Mouse (Mus musculus) skeletal muscle tissue, adult 2 months (tissue): ENCODE results near the gene Rpap3.
"Not testable (repeated sequence)": the region's sequence is repeated elsewhere in the genome, so short reads cannot be mapped to it uniquely, and the experiment has no call there.

Source experiments
- DNase-seq: peaks from one replicate; pipeline ENCODE4 v3.0.0-alpha.2; 2012; ENCODE audit warnings: low read depth, low spot score

The Rpap3 gene

DNA sequence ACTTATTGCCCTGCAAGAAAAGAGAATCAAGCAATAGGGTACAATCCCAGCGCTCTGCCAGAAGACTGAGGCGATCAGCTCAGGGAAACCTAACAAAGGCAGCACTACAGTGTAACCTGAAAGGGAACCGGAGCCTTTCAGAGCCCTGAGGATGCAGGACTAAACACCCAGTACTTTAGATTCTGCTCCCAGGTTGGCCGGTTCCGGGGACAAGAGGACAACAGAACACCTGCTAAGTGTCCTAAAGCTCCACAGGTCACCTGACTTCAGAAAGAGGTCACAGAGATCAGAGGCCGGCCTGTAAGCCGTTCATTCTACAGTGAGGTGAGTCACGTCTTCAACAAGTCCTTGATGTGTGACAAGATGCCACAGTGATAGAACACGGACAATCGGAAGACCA is 9.0 kb downstream of the Rpap3 start:
- DNase-seq, result no peak

DNA sequence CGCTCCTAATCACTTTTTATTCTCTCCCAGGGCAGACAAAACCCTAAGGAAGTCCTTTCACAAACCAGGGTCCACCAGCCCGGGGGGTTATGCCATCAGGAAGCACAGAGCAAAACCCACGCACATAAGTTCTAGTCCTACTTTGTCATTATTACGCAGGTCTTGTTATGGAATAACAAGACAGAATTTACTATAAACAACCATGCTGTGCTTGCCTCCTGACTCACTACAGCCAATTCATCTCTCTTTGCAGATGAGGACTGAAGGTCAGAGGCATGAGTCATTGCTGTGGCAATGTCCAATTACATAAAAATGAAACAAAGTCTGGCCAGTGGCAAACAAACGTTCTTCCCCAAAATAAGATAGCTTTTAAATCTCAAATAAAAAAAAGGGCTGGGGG is 12.2 kb downstream of the Rpap3 start:
- DNase-seq, result no peak

DNA sequence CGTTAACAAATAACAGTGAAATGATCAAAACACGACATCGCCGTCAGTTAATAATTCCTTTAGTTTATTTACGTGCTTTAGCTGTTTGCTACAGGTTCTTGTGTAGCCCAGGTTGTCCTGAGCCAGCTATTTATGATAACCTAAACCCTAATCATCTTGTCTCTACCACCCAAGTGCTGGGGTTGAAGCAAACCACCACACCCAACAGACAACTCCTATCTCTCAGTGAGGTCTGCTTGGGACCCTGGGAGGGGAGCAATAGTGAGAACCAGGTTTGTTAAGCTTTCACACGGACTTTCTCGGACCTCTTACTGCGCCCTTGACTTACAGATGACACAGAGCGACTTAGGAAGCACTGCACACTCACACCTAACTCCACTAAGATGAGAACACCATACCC is 21.5 kb downstream of the Rpap3 start:
- DNase-seq, result no peak

DNA sequence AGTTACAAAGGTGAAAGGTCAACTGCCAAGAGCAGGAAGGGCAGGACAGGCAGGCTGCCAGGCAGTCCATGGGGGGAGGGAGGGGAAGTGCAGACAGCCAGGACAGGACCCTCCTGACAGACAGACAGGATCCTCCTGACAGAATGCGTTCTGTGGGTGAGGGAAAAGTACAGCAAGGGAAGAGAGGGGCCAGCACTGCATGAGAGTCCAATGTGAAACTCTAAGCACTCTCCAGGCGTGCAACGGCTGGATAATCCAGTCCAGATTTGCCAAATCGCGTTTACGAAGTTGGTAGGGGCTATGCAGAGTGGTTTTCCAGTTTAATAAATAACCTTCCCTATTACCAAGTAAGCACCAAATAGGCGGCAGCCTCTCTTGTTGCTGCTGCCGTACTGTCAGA is 23.6 kb downstream of the Rpap3 start:
- DNase-seq, result no peak

DNA sequence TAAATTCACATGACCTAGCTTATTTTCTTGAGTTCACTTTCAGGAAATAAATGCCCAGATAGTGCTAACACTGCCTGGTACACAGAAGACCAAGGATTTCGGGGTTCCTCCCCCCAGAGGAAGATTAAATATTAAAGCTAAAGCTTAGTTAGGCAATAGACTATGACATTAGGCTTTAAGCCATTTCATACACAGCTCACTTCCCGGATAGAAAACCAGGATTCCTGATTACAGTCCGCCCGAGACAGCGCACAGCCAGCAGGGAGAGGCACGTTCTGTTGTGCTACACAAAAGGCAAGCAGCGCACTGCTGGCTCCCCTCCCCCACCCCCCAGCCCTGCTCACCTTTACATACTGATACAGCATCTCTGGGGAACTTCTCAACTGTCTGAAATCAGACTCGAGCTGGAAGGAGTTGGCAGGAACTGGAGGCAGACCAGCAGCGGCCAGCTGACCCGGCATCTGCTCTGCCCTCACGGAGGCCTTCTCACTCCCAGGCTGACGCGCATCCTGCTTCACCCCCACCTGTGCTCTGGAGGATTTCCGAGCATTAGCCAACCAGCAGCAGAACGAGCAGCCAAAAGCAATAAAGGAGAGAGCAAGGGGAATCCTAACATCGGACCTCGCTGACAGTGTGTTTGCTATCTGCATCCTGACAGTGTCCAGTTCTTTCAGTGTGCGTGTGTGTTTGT is 25.5 kb downstream of the Rpap3 start:
- DNase-seq, result peak; percentile 76

DNA sequence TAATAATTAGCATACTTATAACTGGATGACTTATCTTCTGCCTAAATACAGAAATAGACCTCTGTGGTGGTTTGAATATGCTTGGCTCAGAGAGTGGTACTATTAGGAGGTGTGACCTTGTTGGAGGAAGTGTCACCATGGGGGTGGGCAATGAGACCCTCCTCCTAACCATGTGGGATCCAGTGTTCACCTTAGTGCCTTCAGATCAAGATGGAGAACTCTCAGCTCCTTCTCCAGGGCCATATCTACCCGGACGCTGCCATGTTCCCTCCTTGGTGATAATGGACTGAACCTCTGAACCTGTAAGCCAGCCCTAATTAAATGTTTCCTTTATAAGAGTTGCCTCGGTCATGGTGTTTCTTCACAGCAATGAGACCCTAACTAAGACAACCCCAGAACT is 28.3 kb downstream of the Rpap3 start:
- DNase-seq, result no peak

DNA sequence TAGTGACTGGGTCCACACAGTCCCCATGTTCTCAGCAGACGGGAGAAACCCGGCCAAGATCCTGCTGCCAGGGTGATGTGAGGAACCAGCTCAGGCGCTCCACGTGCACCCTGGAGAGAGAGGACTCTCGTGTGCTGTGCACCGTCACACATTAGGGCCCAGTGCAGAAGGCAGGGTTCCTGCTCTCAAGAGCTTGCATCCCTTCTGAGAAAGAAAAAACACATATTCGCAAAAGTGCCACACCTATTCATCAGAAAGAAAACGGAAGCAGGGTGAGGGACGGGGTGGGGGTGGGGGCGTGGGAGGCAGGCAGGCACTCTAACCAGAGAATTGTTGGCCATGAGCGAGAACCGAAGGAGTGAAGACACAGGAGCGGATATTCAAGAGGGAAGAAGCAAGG is 29.7 kb downstream of the Rpap3 start:
- no peak for DNase-seq

DNA sequence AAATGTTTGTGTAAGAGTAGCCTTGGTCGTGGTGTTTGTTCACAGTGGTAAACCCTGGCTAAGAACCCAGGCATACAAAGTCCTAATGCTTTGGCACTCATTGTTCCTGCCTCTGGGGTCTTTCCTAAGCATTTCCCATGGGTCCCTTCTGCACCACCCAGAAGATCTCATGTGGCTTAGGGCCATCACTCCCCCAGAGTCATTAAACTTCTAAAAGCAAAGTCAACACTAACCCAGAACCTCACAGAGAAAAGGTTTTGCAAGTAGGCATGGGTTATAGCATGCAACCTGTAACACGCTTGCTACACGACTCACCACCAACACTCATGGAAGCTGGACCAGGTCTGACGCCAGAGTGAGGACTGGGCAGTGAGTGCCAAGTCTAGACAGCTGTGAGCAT is 31.2 kb downstream of the Rpap3 start:
- no peak for DNase-seq

DNA sequence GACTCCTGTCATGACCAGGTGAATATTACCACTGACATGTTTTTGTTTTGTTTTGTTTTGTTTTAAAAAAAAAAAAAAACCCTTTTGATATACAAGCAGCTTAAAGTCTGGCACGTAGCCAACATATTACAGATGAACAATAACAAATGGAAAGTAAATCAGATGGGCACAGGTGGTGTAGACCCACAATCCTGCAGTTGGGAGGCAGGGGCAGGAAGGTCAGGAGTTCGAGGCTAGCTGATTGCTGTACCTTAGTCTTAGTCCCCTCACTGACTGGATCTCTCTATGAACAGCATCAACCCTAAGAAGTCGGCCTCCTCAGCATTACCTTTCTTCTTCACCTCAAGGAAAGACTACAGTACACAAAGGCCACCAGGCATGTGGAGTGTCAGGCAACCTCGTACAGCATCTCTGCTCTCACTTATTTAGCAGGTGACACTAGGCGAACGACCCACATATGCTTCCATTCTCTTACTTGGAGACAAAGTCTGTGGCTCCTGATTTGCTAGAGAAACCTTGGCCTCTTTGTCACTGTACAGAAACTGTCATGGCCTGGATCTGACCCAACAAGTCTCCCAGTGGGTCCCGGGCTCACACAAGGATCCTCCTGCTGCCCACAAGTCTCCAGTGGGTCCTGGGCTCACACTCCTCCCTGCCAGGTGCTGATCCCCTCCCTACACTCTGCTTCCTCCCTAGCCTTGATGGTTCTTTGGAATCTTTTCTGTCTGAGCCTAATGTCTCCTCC is 32.2 kb downstream of the Rpap3 start:
- no peak for DNase-seq

DNA sequence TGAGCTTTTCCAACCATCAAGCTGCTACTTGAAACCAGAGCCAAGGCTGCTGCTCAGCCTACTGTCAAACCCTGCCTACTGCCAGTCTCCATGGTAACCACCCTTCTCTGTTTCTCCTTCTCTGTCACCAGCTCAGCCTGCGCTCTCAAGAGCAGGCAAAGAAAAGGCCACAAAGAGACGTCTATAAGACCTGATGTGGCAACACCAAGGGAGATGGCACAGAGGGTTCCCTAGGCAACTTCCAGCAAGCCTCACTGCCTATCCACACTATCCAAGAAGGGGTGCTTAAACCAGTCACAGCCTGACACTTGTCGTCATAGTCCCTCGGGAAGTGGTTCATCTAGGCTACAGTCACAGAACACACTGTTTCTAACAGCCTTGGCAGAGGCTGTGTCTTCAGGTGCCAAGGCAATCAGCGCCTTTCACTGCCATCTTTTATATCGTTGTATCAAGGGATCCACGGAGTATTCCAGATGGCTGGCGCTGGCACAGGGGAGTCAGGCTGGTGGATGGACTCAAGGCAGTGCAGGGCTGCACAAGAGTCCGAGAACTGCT is 33.3 kb downstream of the Rpap3 start:
- DNase-seq, result no peak

DNA sequence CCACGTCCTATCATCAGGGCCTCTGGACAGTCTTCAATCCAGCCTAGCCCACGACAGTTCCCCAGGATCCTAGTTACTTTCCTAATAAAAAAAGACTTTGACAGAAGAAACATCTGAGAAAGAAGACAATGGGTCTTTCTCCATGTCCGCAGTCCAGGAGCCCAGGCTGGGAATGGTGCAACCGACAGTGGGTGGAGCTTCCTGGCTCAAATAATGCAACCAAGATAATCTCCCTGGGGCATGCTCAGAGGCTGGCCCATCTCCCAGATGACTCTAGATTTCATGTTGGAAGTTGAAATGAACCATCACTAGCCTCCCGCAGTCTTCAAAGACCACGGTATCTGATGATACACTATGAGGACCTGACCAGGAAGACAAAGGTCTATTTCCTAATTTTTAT is 35.1 kb downstream of the Rpap3 start:
- DNase-seq, result no peak

DNA sequence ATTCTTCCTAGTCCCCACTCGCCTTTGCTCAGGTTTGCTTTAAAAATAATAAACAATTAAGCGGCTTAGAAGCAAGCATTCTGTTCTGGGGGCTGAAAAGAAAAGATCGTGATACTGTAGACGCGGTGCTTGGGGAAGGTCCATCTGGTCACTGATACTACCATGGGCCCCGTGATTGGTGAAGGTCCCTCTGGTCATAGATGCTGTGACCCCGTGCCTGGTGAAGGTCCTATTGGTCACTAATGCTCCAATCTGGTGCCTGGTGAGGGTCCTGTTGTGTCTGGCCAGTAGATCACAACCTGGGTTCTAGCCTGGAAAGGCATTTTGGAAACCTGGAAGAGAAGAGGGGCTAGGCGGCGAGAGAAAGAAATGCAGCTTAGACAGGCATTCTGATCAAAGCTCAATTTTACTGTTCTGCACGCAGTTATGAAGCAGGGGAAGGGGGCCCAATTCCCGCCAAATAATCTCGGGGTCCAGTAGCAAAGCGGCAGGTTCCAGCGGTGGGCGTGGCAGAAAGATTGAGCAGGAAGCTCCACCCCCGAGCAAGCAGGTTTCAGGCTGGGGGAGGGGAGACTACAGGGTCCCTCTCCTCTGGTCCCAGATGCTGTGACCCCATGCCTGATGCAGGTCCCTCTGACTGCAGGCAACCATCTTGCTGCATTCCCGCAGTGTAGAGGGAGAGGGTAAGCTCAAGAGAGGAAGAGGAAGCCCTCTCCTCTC is 37.3 kb downstream of the Rpap3 start:
- not testable (repeated sequence) for DNase-seq

DNA sequence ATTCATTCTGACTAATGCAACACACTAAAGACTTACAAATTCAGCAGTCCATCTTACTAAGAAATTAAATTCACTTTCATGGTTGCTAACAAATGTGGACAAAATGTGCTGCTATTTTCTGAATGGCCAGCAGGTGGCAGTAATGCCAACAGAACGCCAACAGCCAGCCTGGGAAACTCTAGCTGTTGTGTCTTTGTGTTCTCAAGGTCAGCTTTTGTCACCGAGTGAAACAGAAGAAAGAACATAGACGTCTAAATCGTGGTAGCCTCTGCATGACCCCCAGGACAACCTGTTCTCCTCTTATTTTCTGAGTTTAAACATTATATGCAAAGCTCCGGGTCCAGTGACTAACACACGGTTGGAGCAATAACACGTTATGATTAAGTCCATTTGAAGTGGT is 38.2 kb downstream of the Rpap3 start:
- peak; percentile 46 for DNase-seq

DNA sequence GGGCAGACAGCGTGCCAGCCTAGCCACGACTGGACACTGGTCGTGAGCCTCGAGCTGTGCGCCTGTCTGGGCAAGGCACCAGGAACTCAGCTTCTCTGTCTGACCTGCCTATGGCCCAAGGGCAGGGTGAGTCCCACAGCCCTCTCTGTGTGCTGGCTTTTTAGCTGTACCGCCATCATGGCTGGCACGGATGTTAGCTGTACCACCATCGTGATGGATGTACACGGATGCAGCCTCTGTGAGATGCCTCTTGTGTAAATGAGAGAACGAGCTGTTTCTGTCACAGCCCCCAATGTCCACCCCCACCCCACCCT is 39.2 kb downstream of the Rpap3 start:
- DNase-seq, result no peak

DNA sequence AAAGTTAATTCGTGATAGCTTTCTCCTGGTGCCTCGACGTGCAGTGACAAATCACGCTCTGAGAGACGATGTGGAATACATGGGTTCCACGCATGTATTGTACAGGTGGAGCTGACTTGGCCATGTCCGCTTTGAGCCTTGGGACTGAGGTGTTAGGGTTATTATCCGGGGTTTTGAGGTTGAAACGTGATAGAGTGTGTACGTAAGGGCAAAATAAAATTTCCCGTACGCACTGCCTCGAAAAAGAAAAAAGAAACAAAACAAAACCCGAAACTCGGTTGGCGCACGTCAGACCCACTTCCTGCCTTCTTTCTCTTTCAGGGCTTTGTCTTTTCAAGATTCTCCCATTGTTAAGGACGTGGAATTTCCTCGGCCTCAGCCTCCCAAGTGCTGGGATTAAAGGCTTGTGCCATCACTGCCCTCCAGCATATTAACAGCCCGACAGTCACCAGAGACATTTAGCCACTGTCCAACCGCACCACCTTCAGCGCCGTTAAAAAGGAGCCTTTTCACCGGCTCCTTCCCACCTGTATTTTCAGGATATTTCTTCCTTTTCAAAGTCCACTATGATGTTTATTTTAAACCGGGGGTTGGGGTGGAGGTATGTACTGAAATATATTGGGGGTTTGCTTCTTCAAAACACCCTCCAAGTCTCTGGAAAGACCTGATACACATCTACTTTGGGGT is 39.7 kb downstream of the Rpap3 start:
- no peak for DNase-seq

DNA sequence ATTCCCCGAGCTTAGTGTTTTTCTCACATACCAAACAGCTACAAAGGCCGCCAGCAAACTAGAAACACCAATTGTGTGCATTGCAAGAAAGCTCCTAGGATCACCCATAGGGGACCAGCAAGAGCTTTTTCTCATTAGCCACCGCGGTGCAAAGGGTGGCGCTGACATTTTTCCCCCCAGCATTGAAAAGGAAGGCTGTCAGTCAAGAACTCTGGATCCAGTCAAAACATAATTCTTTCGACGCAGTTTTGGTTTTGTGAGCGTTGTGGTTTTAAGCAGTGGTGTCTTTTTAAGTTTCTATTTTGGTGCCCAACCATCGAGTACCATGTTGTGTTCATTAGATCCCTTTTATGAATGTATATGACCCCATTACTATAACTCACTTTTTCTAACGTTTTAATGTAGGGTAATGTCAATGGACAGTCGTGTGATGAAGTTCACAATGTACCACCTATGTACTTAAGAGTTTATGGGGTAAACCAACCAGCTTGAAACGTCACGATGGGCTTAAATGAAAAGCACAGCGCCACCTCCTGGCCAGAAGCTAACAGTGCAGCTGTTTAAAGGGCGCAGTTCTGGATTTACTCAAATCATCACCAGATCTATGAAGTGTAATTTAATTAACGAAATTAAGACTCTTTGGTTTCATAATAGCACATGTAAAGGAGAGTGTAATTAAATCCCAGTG is 40.5 kb downstream of the Rpap3 start:
- DNase-seq, result no peak

DNA sequence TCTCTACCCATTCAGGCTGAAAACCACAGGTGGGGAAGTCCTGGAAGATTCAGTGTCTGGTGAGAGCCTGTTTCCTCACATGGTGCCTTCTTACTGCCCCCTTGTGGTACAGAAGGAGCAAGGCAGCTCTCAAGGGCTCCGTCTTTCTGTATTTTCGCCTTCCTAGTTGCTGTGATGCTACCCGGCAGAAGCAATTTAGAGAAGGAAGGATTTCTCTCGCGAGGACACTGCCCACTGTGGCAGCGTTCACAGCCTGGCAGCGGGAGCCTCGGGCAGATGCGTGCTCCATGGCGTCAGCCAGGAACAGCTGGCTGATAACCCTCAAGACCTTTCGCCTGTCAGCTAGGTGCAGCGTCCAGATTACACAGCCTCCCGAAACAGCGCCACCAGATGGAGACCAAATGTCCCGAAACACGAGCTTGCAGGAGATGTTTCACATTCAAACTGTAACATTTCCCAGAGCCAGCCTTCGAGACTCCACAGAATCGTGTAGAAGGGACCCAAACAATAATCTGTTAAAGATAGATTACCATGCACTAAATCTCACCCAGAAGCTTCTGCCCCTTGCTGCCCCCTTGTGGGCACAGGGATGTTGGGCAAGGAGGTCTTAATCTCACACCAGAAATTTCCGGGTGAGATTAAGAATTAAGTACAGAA is 41.7 kb downstream of the Rpap3 start:
- DNase-seq, result peak; percentile 64

DNA sequence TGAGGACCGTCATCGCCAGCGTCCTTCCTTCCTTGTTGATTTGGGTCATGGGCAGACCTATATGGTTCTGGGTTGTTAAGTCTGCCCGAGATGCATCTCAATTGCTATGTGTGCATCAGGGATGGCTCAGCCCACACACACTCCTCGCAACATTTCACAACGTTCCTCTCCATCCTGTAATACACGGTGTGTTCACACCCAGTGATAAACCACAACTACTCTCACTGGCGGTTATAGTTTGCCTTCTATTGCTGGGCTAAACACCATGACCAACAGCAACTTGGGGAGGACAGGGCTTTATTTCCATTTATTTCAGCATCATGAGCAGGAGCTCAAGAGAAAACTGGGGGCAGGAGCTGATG is 46.9 kb downstream of the Rpap3 start:
- DNase-seq, result no peak

DNA sequence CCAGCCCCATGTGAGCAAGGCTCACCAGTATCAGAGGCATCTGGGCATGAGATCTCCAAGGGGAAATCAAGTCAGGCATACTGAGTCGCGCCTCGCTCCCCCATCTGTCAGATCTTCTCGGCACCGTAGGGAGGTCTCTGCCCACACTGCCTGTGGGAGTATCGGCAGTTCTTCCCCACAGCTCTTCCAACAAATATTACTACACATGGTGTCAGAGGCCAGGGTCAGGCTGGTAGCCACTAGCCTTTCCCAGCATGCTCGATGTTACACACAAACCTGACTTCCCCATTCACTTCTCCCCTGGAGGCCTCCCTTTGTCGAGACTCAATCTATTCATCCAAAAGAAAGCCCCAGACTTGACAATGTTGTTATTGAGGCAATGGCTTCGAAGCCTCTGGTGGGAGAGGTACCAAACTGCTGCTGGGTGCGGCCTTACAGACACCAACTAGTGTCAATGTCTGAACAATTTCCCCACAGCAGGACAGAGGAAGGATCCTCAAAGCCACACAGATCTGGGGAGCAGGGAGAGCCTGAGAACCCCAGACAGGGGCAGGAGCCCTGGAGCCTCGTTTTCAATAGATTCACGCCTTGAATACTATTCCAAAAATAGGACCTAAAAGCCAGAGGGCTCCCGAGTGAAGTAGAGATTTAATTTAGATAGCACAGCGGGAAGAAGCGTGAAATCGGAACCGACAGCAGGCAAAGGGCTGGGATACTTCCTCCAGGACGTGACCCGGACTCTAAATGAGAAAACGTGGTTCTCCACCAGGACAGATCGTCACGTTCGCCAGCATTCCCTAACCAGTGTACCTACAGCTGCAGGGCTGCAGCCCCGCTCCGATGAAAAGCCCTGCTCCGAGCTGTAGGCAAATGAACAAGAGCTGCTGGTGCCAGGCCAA is 47.5 kb downstream of the Rpap3 start:
- no peak for DNase-seq

DNA sequence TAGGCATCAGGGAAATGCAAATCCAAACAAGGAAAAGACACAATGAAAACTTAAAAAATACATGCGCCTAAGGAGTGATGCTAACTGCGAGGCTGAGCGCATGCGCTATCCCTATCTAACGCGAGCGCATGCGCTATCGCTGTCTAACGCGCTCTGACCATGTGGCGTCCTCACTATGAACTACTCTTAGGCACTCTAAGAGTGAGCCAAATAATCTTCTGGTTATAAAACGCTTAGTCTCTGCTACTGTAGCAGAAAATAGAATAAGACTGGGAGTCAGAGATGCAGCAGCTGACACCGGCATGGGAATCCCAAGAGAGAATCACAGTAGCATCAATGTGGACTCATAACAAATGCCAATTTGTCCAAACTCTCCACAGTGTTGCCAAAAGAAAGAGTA is 48.2 kb downstream of the Rpap3 start:
- no peak for DNase-seq
